Mouse (Mus musculus) heart, embryonic 16.5 days (tissue): ENCODE measurements around the gene Slc12a4. TPM values are rescaled to one million over a fixed set of nuclear protein-coding genes. Genes with fewer than 3 reads are reported as not detected.

Experiments
- ATAC-seq: fragments of 200-750 bp; cut with Nextera tagmentation; replicated peaks from 2 replicates; pipeline ENCODE4 v1.8.0; 2017; ENCODE audit warnings: moderate number of reproducible peaks; ENCODE audit not compliant: insufficient read depth, low FRiP score; ENCODE audit errors: extremely low read depth
- H3K27ac ChIP-seq: fragments of 300-500 bp; sonication (generic); 2 replicates; pipeline ENCODE4 v1.5.1; 2014; ENCODE audit warnings: mild to moderate bottlenecking, low read length, control low read depth, moderate library complexity
- H3K27me3 ChIP-seq: fragments of 300-500 bp; sonication (generic); 2 replicates; pipeline ENCODE4 v1.6.1; 2014; ENCODE audit warnings: low read length, mixed read lengths; ENCODE audit not compliant: control insufficient read depth, insufficient read depth
- H3K36me3 ChIP-seq: fragments of 300-500 bp; sonication (generic); 2 replicates; pipeline ENCODE4 v1.6.1; 2014; ENCODE audit not compliant: control insufficient read depth, insufficient read depth
- H3K4me1 ChIP-seq: fragments of 300-500 bp; sonication (generic); 2 replicates; pipeline ENCODE4 v1.6.1; 2014; ENCODE audit warnings: low read length, mixed read lengths; ENCODE audit not compliant: control insufficient read depth, insufficient read depth
- H3K4me2 ChIP-seq: fragments of 300-500 bp; sonication (generic); 2 replicates; pipeline ENCODE4 v1.6.1; 2014; ENCODE audit warnings: low read depth, mild to moderate bottlenecking, control low read depth, low read length
- H3K4me3 ChIP-seq: fragments of 300-500 bp; sonication (generic); 2 replicates; pipeline ENCODE4 v1.5.1; 2014; ENCODE audit warnings: mild to moderate bottlenecking, control low read depth, low read length
- H3K9ac ChIP-seq: fragments of 300-500 bp; sonication (generic); 2 replicates; pipeline ENCODE4 v1.6.1; 2014; ENCODE audit warnings: low read length, control low read depth
- H3K9me3 ChIP-seq: fragments of 300-500 bp; sonication (generic); replicated peaks from 2 replicates; pipeline ENCODE4 v1.6.1; 2016; ENCODE audit warnings: low read length; ENCODE audit not compliant: control insufficient read depth
- WGBS: fragments of 180-500 bp; shearing (Covaris S2); extraction: QIAGEN DNeasy Blood & Tissue Kit; methylation state at CpG from one replicate; pipeline ENCODE4 v1.1.7; 2014; 5-methylcytosine and 5-hydroxymethylcytosine counted together
- polyA plus RNA-seq: library from polyadenylated mRNA; unstranded; fragments of >200 nt; fragmentation: Nextera tagmentation; extraction: Ambion mirVana; gene quantifications from 2 replicates; pipeline ENCODE4 v1.2.1, GENCODE M21; 2015

Gene Slc12a4
- polyA plus RNA-seq, 1 experiment from 2014 or later = 38.5 TPM

DNA sequence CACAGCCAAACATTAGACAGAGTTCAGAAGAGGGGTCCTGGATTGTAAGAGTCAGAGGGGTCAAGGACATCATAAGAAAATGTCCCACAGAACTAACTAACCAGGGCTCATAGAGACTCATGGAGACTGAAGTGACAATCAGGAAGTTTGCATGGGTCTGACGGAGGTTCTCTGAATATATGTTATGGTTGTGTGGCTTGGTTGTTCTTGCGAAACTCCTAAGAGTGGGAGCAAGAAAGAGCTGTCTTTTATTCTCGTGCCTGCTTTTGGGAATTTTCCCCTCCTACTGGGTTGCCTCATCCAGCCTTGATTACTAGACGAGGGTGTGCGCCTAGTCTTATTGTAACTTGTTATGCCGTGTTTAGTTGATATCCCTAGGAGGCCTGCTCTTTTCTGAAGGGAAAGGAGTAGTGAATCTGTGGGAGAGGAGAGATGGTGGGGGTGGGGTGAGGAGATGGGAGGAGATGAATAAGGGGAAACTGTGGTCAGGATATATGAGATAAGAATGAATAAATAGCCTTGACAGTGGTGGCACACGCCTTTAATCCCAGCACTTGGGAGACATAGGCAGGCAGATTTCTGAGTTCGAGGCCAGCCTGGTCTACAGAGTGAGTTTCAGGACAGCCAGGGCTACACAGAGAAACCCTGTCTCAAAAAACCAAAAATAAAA, 38.8 kb upstream of the Slc12a4 start:
- ATAC-seq = no peak
- H3K36me3 ChIP-seq = no peaks in the 10 kb centered on the region
- H3K9me3 ChIP-seq = no peaks in the 10 kb centered on the region
- H3K4me3 ChIP-seq = no peak overlapping the region
- H3K9ac ChIP-seq = no peak overlapping the region
- H3K4me1 ChIP-seq = no peaks in the 10 kb centered on the region
- H3K27ac ChIP-seq = no peak overlapping the region
- H3K27me3 ChIP-seq = no peaks in the 10 kb centered on the region
- H3K4me2 ChIP-seq = no peak overlapping the region
- WGBS = 64% methylated on average over 8 of the region's 8 CpGs

DNA sequence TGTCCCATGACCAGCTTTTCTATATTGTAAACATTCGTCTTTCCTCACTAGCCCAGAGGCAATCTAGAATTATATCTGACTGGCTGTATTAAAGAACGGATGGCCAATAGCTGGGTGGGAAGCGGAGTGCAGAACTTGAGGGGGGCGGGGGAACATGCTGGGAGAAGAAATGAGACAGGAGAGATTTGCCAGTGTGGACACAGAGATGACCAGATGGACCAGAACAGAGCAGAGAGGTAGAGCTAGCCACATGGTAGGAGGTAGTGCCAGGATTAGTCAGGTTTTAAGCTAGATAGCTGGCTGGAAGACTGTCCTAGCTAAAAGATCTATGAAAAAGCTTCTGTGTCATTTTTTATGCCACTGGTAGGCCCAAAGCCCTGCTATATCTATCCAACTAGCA, 36.0 kb upstream of the Slc12a4 start:
- Histone ChIP-seq H3K27ac (no peak overlapping the region), H3K4me2 (no peak overlapping the region), H3K36me3 (no peaks in the 10 kb centered on the region), H3K27me3 (no peaks in the 10 kb centered on the region), H3K9ac (no peak overlapping the region), H3K4me1 (no peaks in the 10 kb centered on the region), H3K9me3 (no peaks in the 10 kb centered on the region), H3K4me3 (no peak overlapping the region)
- ATAC-seq = no peak
- 77% methylated on average over 4 of the region's 4 CpGs for WGBS

DNA sequence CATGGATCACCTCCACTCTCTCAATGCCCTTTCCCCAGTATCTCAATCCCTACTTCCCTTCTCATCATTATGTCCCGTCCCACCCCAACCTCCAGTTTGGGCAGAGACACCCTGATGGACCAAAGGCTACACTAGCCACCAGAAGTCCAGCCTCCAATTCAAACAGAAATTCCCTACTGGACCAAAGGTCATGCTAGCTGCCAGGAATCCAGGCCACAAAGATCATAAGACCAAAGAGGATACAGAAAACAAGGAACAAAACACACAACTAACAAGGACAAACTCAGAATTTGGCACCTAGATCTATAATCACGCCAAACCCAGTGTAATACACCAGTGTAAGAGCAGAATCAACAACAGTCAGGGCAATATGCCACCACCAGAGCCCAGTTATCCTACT, 33.1 kb upstream of the Slc12a4 start:
- Histone ChIP-seq H3K27me3 (no peaks in the 10 kb centered on the region), H3K4me2 (no peak overlapping the region), H3K36me3 (no peaks in the 10 kb centered on the region), H3K4me1 (no peaks in the 10 kb centered on the region), H3K9me3 (no peaks in the 10 kb centered on the region), H3K9ac (no peak overlapping the region), H3K4me3 (no peak overlapping the region), H3K27ac (no peak overlapping the region)
- 72% methylated on average over 2 of the region's 2 CpGs for WGBS
- ATAC-seq = no peak

DNA sequence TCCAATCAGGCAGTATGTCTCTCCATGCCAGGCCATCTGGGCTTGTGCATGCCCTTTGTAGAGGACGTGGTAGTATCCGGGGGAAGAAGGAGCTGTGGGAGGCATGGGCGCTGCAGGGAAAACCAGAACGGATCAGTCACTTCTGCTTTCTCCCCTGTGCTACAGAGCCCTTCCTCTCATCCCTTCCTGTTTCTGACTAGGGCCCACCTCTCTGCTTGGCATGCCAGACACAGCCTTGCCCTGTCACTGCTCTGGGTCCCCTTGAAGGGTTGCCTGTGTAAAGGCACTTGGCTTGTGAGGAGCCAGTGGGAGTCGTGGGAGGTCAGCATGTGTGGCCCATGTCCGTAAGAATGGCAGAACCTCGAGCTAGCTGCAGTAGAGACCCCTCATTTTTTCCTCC, 30.5 kb upstream of the Slc12a4 start:
- Histone ChIP-seq H3K9me3 (no peaks in the 10 kb centered on the region), H3K4me1 (no peaks in the 10 kb centered on the region), H3K4me3 (no peak overlapping the region), H3K27ac (no peak overlapping the region), H3K9ac (no peak overlapping the region), H3K4me2 (no peak overlapping the region), H3K36me3 (no peaks in the 10 kb centered on the region), H3K27me3 (no peaks in the 10 kb centered on the region)
- no peak for ATAC-seq
- 64% methylated on average over 7 of the region's 7 CpGs for WGBS

DNA sequence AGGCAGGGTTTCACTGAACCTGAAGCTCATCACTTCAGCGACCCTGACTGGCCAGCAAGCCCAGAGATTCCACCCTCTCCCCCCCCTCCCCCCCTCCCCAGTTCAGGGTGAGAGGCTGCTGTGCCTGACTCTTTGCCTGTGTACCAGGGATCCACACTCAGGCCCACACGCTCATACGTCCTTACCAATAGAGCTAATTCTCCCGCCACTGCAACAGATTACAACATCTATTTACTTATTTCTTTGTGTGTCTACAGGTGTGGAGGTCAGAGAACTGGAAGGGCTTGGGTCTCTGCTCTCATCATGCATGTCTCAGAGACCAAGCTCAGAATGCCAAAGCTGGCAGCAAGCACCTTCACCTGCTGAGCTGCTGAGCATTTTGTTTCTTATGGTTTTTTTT, 27.3 kb upstream of the Slc12a4 start:
- H3K36me3 ChIP-seq = no peaks in the 10 kb centered on the region
- no peak overlapping the region for H3K27ac ChIP-seq
- H3K4me2 ChIP-seq = no peak overlapping the region
- no peak for ATAC-seq
- H3K27me3 ChIP-seq = no peaks in the 10 kb centered on the region
- H3K9ac ChIP-seq = no peak overlapping the region
- H3K4me3 ChIP-seq = no peak overlapping the region
- WGBS = 58% methylated on average over 4 of the region's 4 CpGs
- no peaks in the 10 kb centered on the region for H3K9me3 ChIP-seq
- peaks cover 2% of the 10 kb centered on the region; the same call in 1 of the 2 replicates for H3K4me1 ChIP-seq

DNA sequence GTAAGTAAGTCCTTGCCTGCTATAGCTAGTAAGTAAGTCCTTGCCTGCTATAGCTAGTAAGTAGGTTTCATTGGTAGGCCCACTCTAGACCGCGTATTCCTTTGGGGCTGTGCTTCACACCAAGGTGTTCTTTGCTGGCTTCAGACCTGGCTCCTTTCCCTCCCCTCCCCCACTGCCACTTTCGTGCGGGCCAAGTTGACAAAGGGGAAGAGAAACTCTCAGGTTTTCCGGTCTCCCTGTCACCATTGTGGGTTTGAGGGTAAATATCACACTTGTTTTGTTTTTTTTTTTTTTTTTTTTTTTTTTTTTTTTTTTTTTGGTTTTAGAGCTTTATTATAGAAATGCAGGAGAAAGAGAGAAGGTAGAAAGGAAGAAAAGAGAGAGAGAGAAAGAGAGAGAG, 26.6 kb upstream of the Slc12a4 start:
- peaks cover 2% of the 10 kb centered on the region; the same call in 1 of the 2 replicates for H3K4me1 ChIP-seq
- H3K27me3 ChIP-seq = no peaks in the 10 kb centered on the region
- no peak overlapping the region for H3K9ac ChIP-seq
- ATAC-seq = no peak
- H3K4me3 ChIP-seq = no peak overlapping the region
- no peaks in the 10 kb centered on the region for H3K9me3 ChIP-seq
- WGBS = 51% methylated on average over 5 of the region's 5 CpGs
- H3K27ac ChIP-seq = no peak overlapping the region
- H3K36me3 ChIP-seq = no peaks in the 10 kb centered on the region
- H3K4me2 ChIP-seq = no peak overlapping the region

DNA sequence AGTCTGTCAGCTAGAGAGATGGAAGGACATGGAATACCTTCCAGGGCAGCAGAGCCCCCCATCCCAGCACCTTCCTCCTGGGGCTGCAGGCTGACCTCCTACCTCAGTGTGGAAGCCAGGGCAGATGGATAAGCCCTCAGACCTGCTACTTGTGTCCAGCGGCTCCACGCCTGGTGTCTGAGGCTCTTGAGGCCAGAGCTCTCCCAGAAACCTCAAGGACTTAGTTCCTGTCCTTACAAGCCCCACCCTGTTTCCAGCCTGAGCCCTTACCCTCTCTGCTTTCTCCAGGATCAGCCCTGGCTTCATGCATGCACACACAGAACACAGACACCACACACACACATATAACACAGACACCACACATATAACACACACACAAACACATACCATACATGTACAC, 25.6 kb upstream of the Slc12a4 start:
- H3K4me1 ChIP-seq = peaks cover 2% of the 10 kb centered on the region; the same call in 1 of the 2 replicates
- H3K27me3 ChIP-seq = no peaks in the 10 kb centered on the region
- H3K9me3 ChIP-seq = no peaks in the 10 kb centered on the region
- H3K4me3 ChIP-seq = no peak overlapping the region
- 63% methylated on average over 2 of the region's 2 CpGs for WGBS
- ATAC-seq = no peak
- no peak overlapping the region; the same call in 1 of the 2 replicates for H3K4me2 ChIP-seq
- H3K36me3 ChIP-seq = no peaks in the 10 kb centered on the region
- peak overlapping the region; percentile 30; the same call in 1 of the 2 replicates for H3K9ac ChIP-seq
- H3K27ac ChIP-seq = no peak overlapping the region

DNA sequence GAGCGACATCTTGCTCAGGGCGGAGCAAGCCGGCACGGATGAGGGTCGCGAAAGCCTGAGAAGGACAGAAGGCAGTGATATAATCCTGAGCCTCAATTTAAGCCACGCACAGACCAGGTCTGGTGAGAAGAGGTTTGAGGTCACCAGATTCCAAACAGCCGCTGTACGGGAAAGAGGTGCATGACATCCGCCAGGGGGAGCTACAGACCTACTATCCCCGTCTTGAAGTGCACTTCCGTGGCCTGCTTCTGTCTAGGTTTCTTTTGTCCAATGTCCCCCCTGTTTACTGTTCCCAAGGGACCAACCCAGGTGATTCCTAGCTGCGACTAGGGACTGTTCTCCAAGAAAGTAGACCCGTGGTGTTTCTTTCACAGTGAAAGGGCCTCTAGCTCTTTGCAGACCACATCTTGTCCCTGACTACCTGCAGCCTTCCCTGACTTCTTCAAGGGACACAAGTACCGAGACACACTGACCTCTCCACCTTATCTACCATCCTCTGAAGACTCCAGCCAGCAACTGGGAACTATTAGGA, 25.0 kb upstream of the Slc12a4 start, which contains the start of gene Dus2:
Dus2 (plus strand) TSS at position 482 of the 532 bp plus-strand sequence.
- peaks cover 2% of the 10 kb centered on the region; the same call in 1 of the 2 replicates for H3K4me1 ChIP-seq
- H3K36me3 ChIP-seq = no peaks in the 10 kb centered on the region
- no peaks in the 10 kb centered on the region for H3K9me3 ChIP-seq
- 7% methylated on average over 15 of the region's 15 CpGs for WGBS
- H3K27me3 ChIP-seq = no peaks in the 10 kb centered on the region
- peak within 1 kb of the TSS; percentile 51 for H3K4me2 ChIP-seq
- peak within 1 kb of the TSS; percentile 55 for H3K9ac ChIP-seq
- no peak within 1 kb of the TSS for H3K4me3 ChIP-seq
- ATAC-seq = peak; percentile 78; the same call in 1 of the 2 replicates
- no peak within 1 kb of the TSS for H3K27ac ChIP-seq

DNA sequence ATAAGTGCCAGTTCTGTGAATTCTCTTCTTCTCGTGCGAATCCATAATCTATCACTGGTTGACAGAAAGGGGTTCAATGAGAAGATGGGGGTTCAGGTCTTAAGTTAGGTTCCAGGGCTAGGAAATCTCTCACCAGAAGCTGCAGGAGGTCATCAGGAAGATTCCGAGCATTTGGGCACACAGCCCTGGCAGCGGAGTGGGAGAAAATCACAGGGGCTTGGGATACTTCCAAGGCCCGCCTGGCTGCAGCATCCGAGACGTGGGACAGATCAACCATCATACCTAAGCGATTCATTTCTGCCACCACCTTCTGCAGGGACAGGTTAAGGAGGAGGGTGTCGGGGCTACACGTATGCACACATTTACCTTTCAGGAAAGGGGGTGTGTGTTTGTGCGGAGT, 22.6 kb upstream of the Slc12a4 start:
- Histone ChIP-seq H3K27ac (no peak overlapping the region), H3K4me3 (no peak overlapping the region), H3K9ac (no peak overlapping the region), H3K4me2 (no peak overlapping the region), H3K27me3 (no peaks in the 10 kb centered on the region), H3K4me1 (peaks cover 2% of the 10 kb centered on the region; the same call in 1 of the 2 replicates), H3K36me3 (no peaks in the 10 kb centered on the region), H3K9me3 (no peaks in the 10 kb centered on the region)
- no peak for ATAC-seq
- WGBS = 81% methylated on average over 11 of the region's 11 CpGs
